Mouse (Mus musculus): ENCODE measurements around the gene Eed.
A peak's percentile ranks its signal among the peaks of the same experiment; 100 is the strongest.

The Eed gene

GRCm38 (mm10) chr7:89980133-89980484 lies 674 bp downstream of the Eed start:
- no peak for DNase-seq

GRCm38 (mm10) chr7:89979432-89980130 lies 1.2 kb downstream of the Eed start:
- no peak for DNase-seq

GRCm38 (mm10) chr7:89976796-89977195 lies 4.0 kb downstream of the Eed start:
- DNase-seq, result no peak

GRCm38 (mm10) chr7:89975571-89975970 lies 5.2 kb downstream of the Eed start:
- DNase-seq, result no peak

GRCm38 (mm10) chr7:89967235-89967634 lies 13.5 kb downstream of the Eed start:
- no peak for DNase-seq

DNA sequence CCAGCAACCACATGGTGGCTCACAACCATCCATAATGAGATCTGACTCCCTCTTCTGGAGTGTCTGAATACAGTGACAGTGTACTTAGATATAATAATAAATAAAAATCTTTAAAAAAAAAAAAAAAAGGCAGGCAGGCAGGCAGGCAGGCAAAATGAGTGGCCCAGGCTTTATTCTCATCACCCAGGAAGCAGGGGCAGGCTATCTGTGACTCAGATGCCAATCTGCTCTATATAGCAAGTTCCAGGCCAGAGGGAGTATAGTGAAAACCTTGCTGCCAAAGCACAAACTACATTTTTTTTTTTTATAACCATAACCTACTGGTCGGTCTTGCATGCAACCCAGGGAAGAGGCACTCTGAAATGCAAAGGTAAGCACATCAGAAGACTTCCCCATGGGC lies 14.0 kb downstream of the Eed start:
- no peak for DNase-seq

DNA sequence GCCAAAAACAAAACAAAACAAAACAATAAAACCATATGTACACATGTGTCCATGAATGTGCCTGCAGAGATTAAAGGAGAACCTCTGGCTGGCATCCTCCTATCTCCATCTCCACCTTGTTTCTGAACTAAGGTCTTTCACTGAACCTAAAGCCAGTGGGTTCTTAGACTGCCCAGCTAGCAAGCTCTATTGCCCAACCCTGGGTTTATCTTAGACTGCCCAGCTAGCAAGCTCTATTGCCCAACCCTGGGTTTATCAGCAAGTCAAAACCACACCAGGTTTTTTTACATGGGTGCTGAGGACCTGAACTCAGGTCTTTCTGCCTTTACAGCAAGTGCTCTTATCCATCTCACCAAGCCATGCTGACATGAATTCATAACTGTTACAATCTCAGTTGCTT lies 17.6 kb downstream of the Eed start:
- DNase-seq, result no peak

DNA sequence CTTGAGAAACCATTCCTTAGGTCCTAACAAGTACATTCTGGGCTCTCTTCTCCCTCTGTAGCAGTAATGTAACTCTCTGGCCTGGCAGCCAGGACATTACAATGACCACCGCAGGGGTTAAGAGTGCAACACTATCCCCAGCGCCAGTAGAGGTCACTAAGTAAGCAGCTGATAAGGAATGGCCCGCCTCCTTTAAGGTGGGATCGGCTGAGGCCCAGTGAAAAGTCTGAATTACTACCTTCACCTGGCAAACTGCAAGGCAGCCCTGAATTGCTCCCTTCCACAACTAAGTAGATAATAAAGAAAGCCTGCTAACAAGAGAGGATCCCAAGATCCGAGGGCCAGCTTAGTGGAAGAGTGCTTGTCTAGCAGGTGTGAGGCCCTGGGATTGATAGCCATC lies 23.5 kb downstream of the Eed start:
- DNase-seq, result no peak

DNA sequence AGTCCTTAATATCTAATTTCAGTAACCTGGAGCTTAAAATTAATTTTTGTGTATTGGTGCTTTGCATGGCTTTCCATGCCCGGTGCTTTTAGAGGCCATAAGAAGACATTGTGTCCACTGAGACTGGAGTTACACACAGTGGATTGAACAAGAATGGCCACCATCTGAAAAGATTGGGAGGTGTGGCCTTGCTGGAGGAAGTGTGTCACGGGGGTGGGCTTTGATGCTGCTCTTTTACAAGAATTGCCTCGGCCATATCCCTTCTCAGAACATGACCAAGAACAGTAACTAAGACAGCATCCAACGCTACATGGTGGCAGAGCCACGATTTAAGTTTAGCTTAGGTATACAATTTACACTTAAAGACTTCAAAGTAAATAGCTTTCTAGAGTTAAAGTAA lies 26.5 kb downstream of the Eed start:
- DNase-seq, result no peak

GRCm38 (mm10) chr7:89949403-89949802 lies 31.4 kb downstream of the Eed start:
- DNase-seq, result no peak

- DNase-seq, result no peak
Measured at GRCm38 (mm10) chr7:89948026-89948425, 32.8 kb downstream of the Eed start.

DNA sequence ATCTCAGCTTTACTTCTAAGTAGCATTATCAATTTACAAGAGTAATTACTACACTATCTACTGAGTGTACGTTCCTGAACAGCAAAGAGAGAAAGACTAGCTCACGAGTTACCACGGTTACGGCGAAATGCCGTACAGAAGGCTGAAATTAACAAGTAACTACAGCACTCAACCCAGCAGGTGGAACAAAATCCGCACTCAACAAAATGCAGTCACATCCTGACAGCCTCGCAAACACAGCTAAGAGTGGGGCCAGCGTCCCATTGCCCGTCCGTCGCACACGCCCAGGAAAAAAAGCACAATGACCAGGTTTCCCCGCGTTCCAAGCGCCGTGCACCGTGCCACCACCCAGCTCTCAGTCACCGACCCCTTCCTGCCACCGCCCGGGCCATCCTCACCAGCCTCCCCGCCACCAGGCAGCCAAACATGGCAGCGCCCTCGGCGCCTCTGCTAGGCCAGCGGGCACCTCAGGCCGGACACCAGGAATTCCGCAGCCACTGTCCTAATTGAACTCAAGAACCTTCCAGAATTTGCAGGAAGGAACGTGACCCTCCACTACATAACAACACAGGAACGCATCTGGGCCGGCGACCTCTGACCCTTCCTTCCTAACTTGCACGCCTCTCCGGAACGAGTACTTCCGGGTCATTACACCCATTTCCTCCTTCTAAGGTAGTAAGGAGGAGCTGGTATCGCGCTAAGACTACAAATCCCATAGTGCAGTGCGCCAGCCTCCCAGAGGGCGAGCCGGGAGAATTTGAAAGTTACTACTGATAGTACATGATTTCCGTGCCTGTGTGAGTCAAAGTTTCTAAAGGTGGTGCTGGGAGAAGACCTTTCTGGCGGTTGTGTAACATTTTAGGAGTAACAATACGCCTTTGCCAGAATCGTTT lies 40.0 kb downstream of the Eed start, which contains the start of gene Hikeshi:
Gene Hikeshi, minus strand, starts transcription at position 634 of the 893 bp plus-strand sequence.
- DNase-seq, result peak; percentile 97

DNA sequence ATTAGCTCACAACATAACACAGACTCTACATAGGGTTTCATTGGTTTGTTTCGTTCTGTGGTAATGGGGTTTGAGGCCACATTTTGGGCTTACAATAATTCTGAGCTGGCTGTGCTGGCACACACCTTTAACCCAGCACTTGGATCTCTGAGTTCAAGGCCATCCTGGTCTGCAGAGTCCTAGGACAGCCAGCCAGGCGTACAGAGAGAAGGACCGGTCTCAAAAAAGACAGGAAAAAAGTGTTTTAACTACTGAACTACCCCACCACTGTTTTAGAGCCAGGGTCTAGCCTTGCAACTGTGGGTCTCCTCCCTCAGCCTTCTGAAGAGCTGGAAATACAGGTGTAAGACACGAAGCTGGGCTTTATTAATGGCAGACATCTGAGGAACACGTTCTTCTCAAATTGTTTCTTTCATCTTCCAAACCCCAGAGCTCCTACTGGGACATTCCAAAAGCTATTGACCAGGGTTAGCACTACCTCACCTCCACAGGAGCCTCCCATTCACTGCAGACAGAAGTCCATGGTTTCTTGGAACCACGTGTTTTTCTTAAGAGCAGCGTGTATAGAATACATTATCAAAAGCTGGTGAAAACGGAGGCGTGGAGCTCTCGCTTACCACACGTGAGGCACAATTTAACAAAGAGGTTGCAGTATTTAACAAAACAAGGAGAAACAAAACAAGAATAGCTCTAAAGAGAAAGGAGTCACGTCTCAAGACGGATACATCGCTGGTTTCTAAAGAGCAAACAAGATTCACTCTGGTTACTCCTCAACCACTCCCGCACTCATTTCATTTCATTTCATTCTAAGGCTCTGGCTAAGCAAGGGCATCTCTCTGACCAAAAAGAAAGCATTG lies 41.1 kb downstream of the Eed start:
- no peak for DNase-seq

GRCm38 (mm10) chr7:89923441-89924180 lies 57.2 kb downstream of the Eed start:
- DNase-seq, result peak; percentile 68

GRCm38 (mm10) chr7:89917776-89918175 lies 63.0 kb downstream of the Eed start:
- no peak for DNase-seq

- DNase-seq, result no peak
Measured at GRCm38 (mm10) chr7:89916711-89917110, 64.1 kb downstream of the Eed start.

DNA sequence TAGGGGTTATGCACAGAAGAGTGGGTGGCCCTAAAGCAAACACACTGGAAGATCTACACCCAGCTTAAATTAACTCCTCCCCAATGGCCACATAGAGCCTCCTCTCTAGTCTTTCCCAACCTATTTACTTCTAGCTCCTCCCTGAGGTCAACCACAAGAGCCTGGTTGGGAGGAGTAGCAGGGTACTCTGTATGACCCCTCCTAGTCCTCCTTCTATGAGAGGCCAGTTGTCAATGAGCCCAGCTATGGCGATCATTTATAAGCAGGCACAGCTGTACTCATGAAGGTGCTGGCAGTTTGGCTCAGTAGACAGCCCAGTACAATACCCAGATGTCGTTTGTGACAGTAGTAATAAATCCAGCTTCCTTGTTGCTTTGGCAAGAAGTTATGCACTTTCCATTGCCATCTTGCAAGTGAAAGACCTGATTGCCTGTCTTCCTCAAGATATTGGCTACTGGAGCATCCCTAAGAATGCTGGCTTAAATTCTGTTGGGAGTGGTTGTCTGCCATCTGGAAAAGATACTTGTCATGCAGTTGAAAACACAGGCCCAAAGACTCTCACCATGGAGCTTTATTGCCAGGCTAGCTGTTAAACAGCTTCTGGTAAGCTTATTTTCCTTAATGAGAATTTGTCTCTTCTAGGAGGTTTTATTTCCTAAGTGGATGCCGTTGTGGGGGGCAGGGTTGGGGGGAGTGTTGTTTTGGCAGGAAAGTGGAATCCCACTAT lies 67.2 kb downstream of the Eed start:
- DNase-seq, result no peak

DNA sequence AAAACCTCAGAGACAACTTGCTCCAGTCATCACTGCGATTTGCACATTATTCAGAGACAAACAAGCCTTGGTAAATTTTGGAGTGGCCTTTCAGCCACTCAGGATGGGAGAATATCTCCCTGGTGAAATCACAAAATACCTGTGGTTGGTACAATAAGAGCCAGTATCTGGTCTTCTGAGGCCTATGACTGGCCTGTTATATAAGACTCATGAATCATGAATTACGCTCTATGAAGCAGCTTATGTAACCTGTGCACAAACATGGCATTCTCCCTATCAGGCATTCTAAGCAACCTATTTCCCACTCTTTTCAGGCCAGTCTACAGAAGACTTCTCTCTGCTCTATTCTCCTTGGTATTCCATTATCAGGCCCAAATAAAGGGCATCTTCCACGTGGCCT lies 68.4 kb downstream of the Eed start:
- no peak for DNase-seq

DNA sequence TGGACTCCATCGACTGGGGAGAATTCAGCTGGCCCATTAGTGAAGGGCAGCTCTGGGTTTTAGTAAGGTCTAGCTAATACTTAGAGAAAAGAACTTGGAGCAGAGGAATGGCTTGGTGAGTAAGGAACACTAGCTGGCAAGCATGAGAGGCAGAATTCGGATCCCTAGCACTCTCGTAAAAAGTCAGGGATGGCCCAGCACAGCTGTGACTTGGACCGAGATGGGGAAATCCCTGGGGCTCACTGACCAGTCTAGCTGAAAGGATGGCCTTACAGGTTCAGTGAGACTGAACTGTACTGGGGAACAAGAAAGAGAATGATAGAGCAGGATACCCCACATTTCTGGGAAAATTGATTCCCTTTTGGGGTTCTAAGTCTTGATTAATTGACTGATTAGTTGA lies 71.1 kb downstream of the Eed start:
- DNase-seq, result no peak

- no peak for DNase-seq
Measured at GRCm38 (mm10) chr7:89908899-89909621, 71.7 kb downstream of the Eed start.

DNA sequence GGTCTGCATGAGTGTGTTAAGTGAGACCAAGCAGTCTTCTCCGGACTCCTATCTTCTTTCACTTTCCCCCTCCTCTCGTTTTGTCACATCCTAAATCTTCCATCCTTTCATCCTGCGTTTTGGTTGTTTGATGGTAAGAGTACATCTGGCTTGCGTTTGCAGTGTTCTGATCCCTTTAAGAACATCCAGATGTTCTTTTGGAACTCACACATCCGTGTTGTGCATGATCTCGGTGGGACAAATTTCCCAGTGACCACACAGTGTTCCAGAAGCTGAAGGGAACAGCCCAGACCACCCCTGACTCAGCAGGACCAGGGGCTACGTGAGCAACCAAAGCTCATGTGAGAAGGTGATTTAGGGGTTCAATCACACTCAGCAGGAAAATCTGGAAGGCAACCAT lies 72.4 kb downstream of the Eed start:
- no peak for DNase-seq
